Mouse (Mus musculus): ENCODE data around the gene Aif1. TPM values are rescaled to one million over a fixed set of nuclear protein-coding genes. Genes with fewer than 3 reads are reported as not detected.

Gene Aif1
- total and polyA plus RNA-seq, 2 experiments: 1.6 to 13.3 TPM

- peak; percentile 60 for DNase-seq (ENCODE audit: extremely low read depth, low read depth, low spot score)
- TF ChIP-seq CTCF (IDR thresholded peaks at IDR 0.05; ENCODE audit: low read depth, low read length) (no peak), POLR2A (IDR thresholded peaks at IDR 0.05; ENCODE audit: extremely low read depth, insufficient read depth, low read length) (0 out of 2 replicates have a peak, but pooled peaks have one; percentile 42)
- peaks cover 17% of the 10 kb centered on the region; the same call in 1 of the 2 replicates for H3K79me2 ChIP-seq (ENCODE audit: control insufficient read depth, insufficient read depth, low read length)
- H3K9ac ChIP-seq (ENCODE audit: low read depth, low read length): peak overlapping the region; percentile 92
- no peaks in the 10 kb centered on the region for H3K27me3 ChIP-seq (ENCODE audit: control insufficient read depth, insufficient read depth, low read length)
- peaks cover 16% of the 10 kb centered on the region; the same call in 1 of the 2 replicates for H3K36me3 ChIP-seq (ENCODE audit: control insufficient read depth, insufficient read depth, low read length)
- H3K27ac ChIP-seq (replicated peaks; ENCODE audit: insufficient read depth, low read depth, low read length): peak overlapping the region; percentile 97
- under 1% methylated on average over 43 of the region's 43 CpGs for WGBS
- peak overlapping the region; percentile 81 for H3K4me3 ChIP-seq (ENCODE audit: insufficient read depth, low read depth, low read length)
- H3K4me1 ChIP-seq (ENCODE audit: control insufficient read depth, insufficient read depth, low read length): peaks cover 9% of the 10 kb centered on the region
Measured at GRCm38 (mm10) chr17:35135591-35136320, 40.1 kb downstream of the Aif1 start.

GRCm38 (mm10) chr17:35134801-35135590 lies 40.9 kb downstream of the Aif1 start, which contains the start of gene Bag6:
Gene Bag6, plus strand, starts transcription at chr17:35135178.
- DNase-seq (ENCODE audit: extremely low read depth, low read depth, low spot score): peak; percentile 84
- peak within 1 kb of the TSS; percentile 92 for H3K9ac ChIP-seq (ENCODE audit: low read depth, low read length)
- under 1% methylated on average over 66 of the region's 66 CpGs for WGBS
- no peaks in the 10 kb centered on the region for H3K27me3 ChIP-seq (ENCODE audit: control insufficient read depth, insufficient read depth, low read length)
- H3K4me1 ChIP-seq (ENCODE audit: control insufficient read depth, insufficient read depth, low read length): peaks cover 14% of the 10 kb centered on the region
- no peak for TF ChIP-seq CTCF (IDR thresholded peaks at IDR 0.05; ENCODE audit: low read depth, low read length)
- TF ChIP-seq POLR2A (IDR thresholded peaks at IDR 0.05; ENCODE audit: extremely low read depth, insufficient read depth, low read length): no peak
- peak within 1 kb of the TSS; percentile 81 for H3K4me3 ChIP-seq (ENCODE audit: insufficient read depth, low read depth, low read length)
- H3K27ac ChIP-seq (replicated peaks; ENCODE audit: insufficient read depth, low read depth, low read length): peak within 1 kb of the TSS; percentile 97
- H3K79me2 ChIP-seq (ENCODE audit: control insufficient read depth, insufficient read depth, low read length): peaks cover 20% of the 10 kb centered on the region; the same call in 1 of the 2 replicates
- peaks cover 16% of the 10 kb centered on the region; the same call in 1 of the 2 replicates for H3K36me3 ChIP-seq (ENCODE audit: control insufficient read depth, insufficient read depth, low read length)

- Histone ChIP-seq H3K27ac (replicated peaks; ENCODE audit: insufficient read depth, low read depth, low read length) (no peak overlapping the region), H3K4me3 (ENCODE audit: insufficient read depth, low read depth, low read length) (no peak overlapping the region), H3K9ac (ENCODE audit: low read depth, low read length) (no peak overlapping the region), H3K27me3 (ENCODE audit: control insufficient read depth, insufficient read depth, low read length) (no peaks in the 10 kb centered on the region), H3K4me1 (ENCODE audit: control insufficient read depth, insufficient read depth, low read length) (peaks cover 15% of the 10 kb centered on the region), H3K79me2 (ENCODE audit: control insufficient read depth, insufficient read depth, low read length) (peaks cover 19% of the 10 kb centered on the region; the same call in 1 of the 2 replicates), H3K36me3 (ENCODE audit: control insufficient read depth, insufficient read depth, low read length) (peaks cover 10% of the 10 kb centered on the region; the same call in 1 of the 2 replicates)
- WGBS: 96% methylated on average over 7 of the region's 7 CpGs
- DNase-seq (ENCODE audit: extremely low read depth, low read depth, low spot score): no peak
- no peak for TF ChIP-seq POLR2A (IDR thresholded peaks at IDR 0.05; ENCODE audit: extremely low read depth, insufficient read depth, low read length)
- no peak for TF ChIP-seq CTCF (IDR thresholded peaks at IDR 0.05; ENCODE audit: low read depth, low read length)
Measured at GRCm38 (mm10) chr17:35133517-35133916, 42.4 kb downstream of the Aif1 start.

- DNase-seq (ENCODE audit: extremely low read depth, low read depth, low spot score): no peak
- peaks cover 7% of the 10 kb centered on the region; the same call in 1 of the 2 replicates for H3K36me3 ChIP-seq (ENCODE audit: control insufficient read depth, insufficient read depth, low read length)
- no peak overlapping the region for H3K4me3 ChIP-seq (ENCODE audit: insufficient read depth, low read depth, low read length)
- H3K9ac ChIP-seq (ENCODE audit: low read depth, low read length): peak overlapping the region; percentile 15; the same call in 1 of the 2 replicates
- WGBS: 31% methylated on average over 3 of the region's 3 CpGs
- no peaks in the 10 kb centered on the region for H3K27me3 ChIP-seq (ENCODE audit: control insufficient read depth, insufficient read depth, low read length)
- H3K79me2 ChIP-seq (ENCODE audit: control insufficient read depth, insufficient read depth, low read length): peaks cover 21% of the 10 kb centered on the region; the same call in 1 of the 2 replicates
- H3K4me1 ChIP-seq (ENCODE audit: control insufficient read depth, insufficient read depth, low read length): peaks cover 20% of the 10 kb centered on the region
- no peak for TF ChIP-seq CTCF (IDR thresholded peaks at IDR 0.05; ENCODE audit: low read depth, low read length)
- TF ChIP-seq POLR2A (IDR thresholded peaks at IDR 0.05; ENCODE audit: extremely low read depth, insufficient read depth, low read length): no peak
- peak overlapping the region; percentile 57 for H3K27ac ChIP-seq (replicated peaks; ENCODE audit: insufficient read depth, low read depth, low read length)
Measured at GRCm38 (mm10) chr17:35132174-35132560, 43.7 kb downstream of the Aif1 start.

- Histone ChIP-seq H3K79me2 (ENCODE audit: control insufficient read depth, insufficient read depth, low read length) (peaks cover 23% of the 10 kb centered on the region; the same call in 1 of the 2 replicates), H3K27ac (replicated peaks; ENCODE audit: insufficient read depth, low read depth, low read length) (peak within 1 kb of the TSS; percentile 85), H3K9ac (ENCODE audit: low read depth, low read length) (peak within 1 kb of the TSS; percentile 80), H3K27me3 (ENCODE audit: control insufficient read depth, insufficient read depth, low read length) (no peaks in the 10 kb centered on the region), H3K4me1 (ENCODE audit: control insufficient read depth, insufficient read depth, low read length) (peaks cover 20% of the 10 kb centered on the region), H3K36me3 (ENCODE audit: control insufficient read depth, insufficient read depth, low read length) (peaks cover 7% of the 10 kb centered on the region; the same call in 1 of the 2 replicates), H3K4me3 (ENCODE audit: insufficient read depth, low read depth, low read length) (peak within 1 kb of the TSS; percentile 69)
- 25% methylated on average over 15 of the region's 15 CpGs for WGBS
- peak; percentile 70 for DNase-seq (ENCODE audit: extremely low read depth, low read depth, low spot score)
- TF ChIP-seq POLR2A (IDR thresholded peaks at IDR 0.05; ENCODE audit: extremely low read depth, insufficient read depth, low read length) (peak; percentile 46; the same call in 1 of the 2 replicates), CTCF (IDR thresholded peaks at IDR 0.05; ENCODE audit: low read depth, low read length) (no peak)
Measured at GRCm38 (mm10) chr17:35131500-35132173, 44.2 kb downstream of the Aif1 start, which contains the start of gene Apom. Gene Apom, minus strand, starts transcription at chr17:35132050.

Measured in liver, adult 2 months (tissue).